12 mouse cellular contexts compared by ENCODE assay signal in the genomic region with DNA sequence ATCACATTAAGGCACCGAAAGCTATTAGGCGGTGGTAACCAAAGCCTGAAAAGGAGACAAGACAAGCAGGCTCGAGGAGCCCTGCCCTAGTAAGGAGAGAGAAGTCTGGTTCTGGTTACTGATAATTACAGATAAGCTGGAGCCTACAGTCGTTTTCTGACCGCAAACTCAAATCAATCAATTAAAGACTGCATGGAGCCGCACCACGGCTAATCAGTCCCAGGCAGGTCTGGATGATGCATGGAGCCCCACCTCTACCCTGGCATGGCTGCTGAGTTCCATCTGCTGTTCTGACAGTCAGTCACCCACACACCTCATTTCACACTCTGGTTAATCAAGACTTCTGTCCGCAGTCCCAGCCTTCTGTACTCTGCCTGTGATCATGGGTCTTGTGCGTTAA.
DNase-seq lines count a peak whose midpoint lies in the region; ATAC-seq and TF ChIP-seq lines count a peak whose summit lies in the region.
"Had no signal": no experiment of that assay in that cellular context is flagged by ENCODE, and none has a peak within 500 bp of the region (broad histone marks: within the 10 kb centered on the region; RNA-seq: fewer than 3 reads in every experiment).

No protein-coding gene starts in this region.

- DNase-seq in brain, embryonic 14.5 days (ENCODE audit: low read depth), result peak; percentile 15
- DNase-seq in embryonic facial prominence, embryonic 11.5 days (ENCODE audit: low spot score), result peak; percentile 88
- DNase-seq in liver, embryonic 11.5 days (ENCODE audit: low spot score), result peak; percentile 51
- DNase-seq in gastrocnemius, postnatal 4 days (ENCODE audit: low spot score in 2 of 2), result no peak
- DNase-seq in left cerebral cortex, postnatal 25 days (ENCODE audit: low spot score in 2 of 2), result no peak
- DNase-seq: heart, adult 2 months; kidney, adult 11 months; lung, postnatal 36 days had no signal

- no peak for TF ChIP-seq CTCF in intestine, postnatal 0 days (IDR thresholded peaks at IDR 0.05; ENCODE audit: low read depth)
- TF ChIP-seq CTCF in brain, embryonic 14.5 days (IDR thresholded peaks at IDR 0.05; ENCODE audit: borderline replicate concordance, extremely low read depth, insufficient read depth, insufficient read length), result no peak

- H3K27me3 ChIP-seq in intestine, embryonic 15.5 days (replicated peaks), result no peaks in the 10 kb centered on the region
- no peaks in the 10 kb centered on the region for H3K27me3 ChIP-seq in intestine, postnatal 0 days (replicated peaks; ENCODE audit: control insufficient read depth, insufficient read depth, low read length)
- H3K27me3 ChIP-seq in embryonic facial prominence, embryonic 11.5 days (ENCODE audit: control insufficient read depth, insufficient read depth, low read length), result no peaks in the 10 kb centered on the region
- no peaks in the 10 kb centered on the region for H3K27me3 ChIP-seq in liver, embryonic 11.5 days (replicated peaks; ENCODE audit: control insufficient read depth, insufficient read depth, low read length)

- H3K4me3 ChIP-seq in intestine, embryonic 15.5 days (replicated peaks), result no peak overlapping the region
- no peak overlapping the region for H3K4me3 ChIP-seq in intestine, postnatal 0 days (ENCODE audit: low read depth, low read length)
- H3K4me3 ChIP-seq in embryonic facial prominence, embryonic 11.5 days (ENCODE audit: low read depth, low read length), result no peak overlapping the region
- H3K4me3 ChIP-seq in liver, embryonic 11.5 days (ENCODE audit: low read depth, low read length), result no peak overlapping the region
- H3K4me3 ChIP-seq: heart, adult 2 months had no signal

- no peak overlapping the region for H3K27ac ChIP-seq in intestine, embryonic 15.5 days
- no peak overlapping the region for H3K27ac ChIP-seq in intestine, postnatal 0 days (ENCODE audit: low read depth, low read length)
- H3K27ac ChIP-seq in embryonic facial prominence, embryonic 11.5 days (replicated peaks; ENCODE audit: low read depth, low read length), result no peak overlapping the region
- peak overlapping the region; percentile 65; the same call in 1 of the 2 replicates for H3K27ac ChIP-seq in liver, embryonic 11.5 days (ENCODE audit: low read depth, low read length)
- H3K27ac ChIP-seq: heart, adult 2 months had no signal

- no peaks in the 10 kb centered on the region for H3K4me1 ChIP-seq in intestine, embryonic 15.5 days (replicated peaks)
- no peaks in the 10 kb centered on the region for H3K4me1 ChIP-seq in intestine, postnatal 0 days (replicated peaks; ENCODE audit: control insufficient read depth, insufficient read depth, low read length)
- H3K4me1 ChIP-seq in embryonic facial prominence, embryonic 11.5 days (ENCODE audit: control insufficient read depth, insufficient read depth, low read length), result peaks cover 4% of the 10 kb centered on the region; the same call in 1 of the 2 replicates
- H3K4me1 ChIP-seq in liver, embryonic 11.5 days (replicated peaks; ENCODE audit: control insufficient read depth, insufficient read depth, low read length), result peaks cover 18% of the 10 kb centered on the region

- TF ChIP-seq POLR2A in brain, embryonic 14.5 days (IDR thresholded peaks at IDR 0.05; ENCODE audit: borderline replicate concordance, extremely low read depth, insufficient read depth, insufficient read length, poor library complexity, severe bottlenecking), result no peak

- WGBS in intestine, embryonic 15.5 days, result 52% methylated on average over 9 of the region's 9 CpGs
- whole genome bisulfite sequencing in intestine, postnatal 0 days, result 60% methylated on average over 9 of the region's 9 CpGs
- 25% methylated on average over 9 of the region's 9 CpGs for WGBS in embryonic facial prominence, embryonic 11.5 days
- 25% methylated on average over 9 of the region's 9 CpGs for WGBS in liver, embryonic 11.5 days

- H3K4me2 ChIP-seq in intestine, embryonic 15.5 days (replicated peaks), result no peak overlapping the region
- no peak overlapping the region for H3K4me2 ChIP-seq in intestine, postnatal 0 days (replicated peaks; ENCODE audit: low read depth)
- H3K4me2 ChIP-seq in embryonic facial prominence, embryonic 11.5 days (ENCODE audit: low read depth, low read length), result no peak overlapping the region; the same call in 1 of the 2 replicates
- H3K4me2 ChIP-seq in liver, embryonic 11.5 days, result peak overlapping the region; percentile 38; the same call in 1 of the 2 replicates

- H3K36me3 ChIP-seq in intestine, embryonic 15.5 days, result no peaks in the 10 kb centered on the region
- H3K36me3 ChIP-seq in intestine, postnatal 0 days (ENCODE audit: control insufficient read depth, insufficient read depth), result no peaks in the 10 kb centered on the region
- no peaks in the 10 kb centered on the region for H3K36me3 ChIP-seq in embryonic facial prominence, embryonic 11.5 days (replicated peaks; ENCODE audit: control insufficient read depth, insufficient read depth, low read depth, low read length)
- H3K36me3 ChIP-seq in liver, embryonic 11.5 days (ENCODE audit: control insufficient read depth, insufficient read depth, low read length), result no peaks in the 10 kb centered on the region

- ATAC-seq in intestine, embryonic 15.5 days, result peak; percentile 47; the same call in 1 of the 2 replicates
- no peak for ATAC-seq in intestine, postnatal 0 days
- ATAC-seq in embryonic facial prominence, embryonic 11.5 days (replicated peaks; ENCODE audit: insufficient number of reproducible peaks, low FRiP score, low TSS enrichment, low read depth), result peak; percentile 90
- ATAC-seq in liver, embryonic 11.5 days (replicated peaks; ENCODE audit: low FRiP score), result peak; percentile 97
- no peak for ATAC-seq in granulocyte monocyte progenitor cell, adult 5-6 weeks (replicated peaks; ENCODE audit: poor library complexity, severe bottlenecking)
- ATAC-seq: forebrain, embryonic 14.5 days had no signal

- H3K9ac ChIP-seq in intestine, embryonic 15.5 days, result no peak overlapping the region
- H3K9ac ChIP-seq in intestine, postnatal 0 days (ENCODE audit: low read depth, low read length), result no peak overlapping the region
- H3K9ac ChIP-seq in embryonic facial prominence, embryonic 11.5 days (replicated peaks; ENCODE audit: low read length), result no peak overlapping the region
- H3K9ac ChIP-seq in liver, embryonic 11.5 days (ENCODE audit: low read depth, low read length), result no peak overlapping the region

- intact Hi-C loops in left cerebral cortex, postnatal 25 days (cut with DNase I), result no loop called here

- no peaks in the 10 kb centered on the region for H3K9me3 ChIP-seq in intestine, embryonic 15.5 days
- no peaks in the 10 kb centered on the region for H3K9me3 ChIP-seq in intestine, postnatal 0 days (ENCODE audit: control insufficient read depth)
- H3K9me3 ChIP-seq in embryonic facial prominence, embryonic 11.5 days (replicated peaks; ENCODE audit: control insufficient read depth, low read length), result no peaks in the 10 kb centered on the region
- no peaks in the 10 kb centered on the region for H3K9me3 ChIP-seq in liver, embryonic 11.5 days (ENCODE audit: control insufficient read depth, low read length)

Comparison
In these comparisons a context has a peak if more than half of its experiments do, and no peak if none do; other contexts are left out.
1. ATAC-seq: peak in intestine, embryonic 15.5 days (single experiment), embryonic facial prominence, embryonic 11.5 days (single experiment) and liver, embryonic 11.5 days (single experiment); none in intestine, postnatal 0 days (single experiment) and granulocyte monocyte progenitor cell, adult 5-6 weeks (single experiment).
2. DNase-seq: peak in brain, embryonic 14.5 days (single experiment), embryonic facial prominence, embryonic 11.5 days (single experiment) and liver, embryonic 11.5 days (single experiment); none in gastrocnemius, postnatal 4 days (0 of 2) and left cerebral cortex, postnatal 25 days (0 of 2).